Mouse (Mus musculus) intestine, embryonic 16.5 days (tissue): ENCODE measurements around the gene 2010111I01Rik. TPM values are rescaled to one million over a fixed set of nuclear protein-coding genes. Genes with fewer than 3 reads are reported as not detected.

Experiments
- ATAC-seq: fragments of 200-750 bp; cut with Nextera tagmentation; 2 replicates; pipeline ENCODE4 v1.8.0; 2017; ENCODE audit warnings: moderate TSS enrichment, moderate library complexity
- H3K27ac ChIP-seq: fragments of 300-500 bp; sonication (generic); 2 replicates; pipeline ENCODE4 v1.5.1; 2014; ENCODE audit warnings: mild to moderate bottlenecking, low read length
- H3K27me3 ChIP-seq: fragments of 300-500 bp; sonication (generic); replicated peaks from 2 replicates; pipeline ENCODE4 v1.6.1; 2014; ENCODE audit warnings: low read length, control low read depth, mixed read lengths; ENCODE audit not compliant: control insufficient read depth, insufficient read depth
- H3K36me3 ChIP-seq: fragments of 300-500 bp; sonication (generic); 2 replicates; pipeline ENCODE4 v1.6.1; 2014; ENCODE audit warnings: low read length, control low read depth; ENCODE audit not compliant: control insufficient read depth, insufficient read depth
- H3K4me1 ChIP-seq: fragments of 300-500 bp; sonication (generic); 2 replicates; pipeline ENCODE4 v1.6.1; 2014; ENCODE audit warnings: low read length, control low read depth, mixed read lengths; ENCODE audit not compliant: control insufficient read depth, insufficient read depth
- H3K4me2 ChIP-seq: fragments of 300-500 bp; sonication (generic); 2 replicates; pipeline ENCODE4 v1.6.1; 2014; ENCODE audit warnings: low read depth, low read length, control low read depth
- H3K4me3 ChIP-seq: fragments of 300-500 bp; sonication (generic); 2 replicates; pipeline ENCODE4 v1.5.1; 2014; ENCODE audit warnings: mild to moderate bottlenecking, low read length
- H3K9ac ChIP-seq: fragments of 300-500 bp; sonication (generic); 2 replicates; pipeline ENCODE4 v1.6.1; 2014; ENCODE audit warnings: low read depth, low read length
- H3K9me3 ChIP-seq: fragments of 300-500 bp; sonication (generic); 2 replicates; pipeline ENCODE4 v1.6.1; 2016; ENCODE audit warnings: low read length, control low read depth; ENCODE audit not compliant: control insufficient read depth
- WGBS: fragments of 180-500 bp; shearing (Covaris S2); extraction: QIAGEN DNeasy Blood & Tissue Kit; methylation state at CpG from one replicate; pipeline ENCODE4 v1.1.7; 2014; 5-methylcytosine and 5-hydroxymethylcytosine counted together
- polyA plus RNA-seq: library from polyadenylated mRNA; unstranded; fragments of >200 nt; fragmentation: Nextera tagmentation; extraction: Ambion mirVana; gene quantifications from 2 replicates; pipeline ENCODE4 v1.2.1, GENCODE M21; 2015

2010111I01Rik gene
- polyA plus RNA-seq, 1 experiment from 2014 or later: 98.7 TPM

- 0 out of 2 replicates have a peak, but pooled peaks cover 3% of the 10 kb centered on the region for H3K4me1 ChIP-seq
- no peak for ATAC-seq
- H3K36me3 ChIP-seq: no peaks in the 10 kb centered on the region
- no peak overlapping the region for H3K27ac ChIP-seq
- no peak overlapping the region for H3K4me3 ChIP-seq
- 70% methylated on average over 1 of the region's 1 CpGs for WGBS
- no peaks in the 10 kb centered on the region for H3K27me3 ChIP-seq
- H3K4me2 ChIP-seq: no peak overlapping the region
- no peaks in the 10 kb centered on the region for H3K9me3 ChIP-seq
- H3K9ac ChIP-seq: no peak overlapping the region
Observed at GRCm38 (mm10) chr13:63148157-63148556, 183.5 kb downstream of the 2010111I01Rik start.

- Histone ChIP-seq H3K9me3 (no peaks in the 10 kb centered on the region), H3K4me2 (no peak overlapping the region), H3K9ac (no peak overlapping the region), H3K27me3 (no peaks in the 10 kb centered on the region), H3K4me3 (no peak overlapping the region), H3K4me1 (0 out of 2 replicates have a peak, but pooled peaks cover 7% of the 10 kb centered on the region), H3K36me3 (no peaks in the 10 kb centered on the region), H3K27ac (0 out of 2 replicates have a peak overlapping the region, but pooled peaks have one; percentile 3)
- WGBS: 65% methylated on average over 2 of the region's 2 CpGs
- ATAC-seq: peak; percentile 42
Observed at GRCm38 (mm10) chr13:63150470-63151020, 185.9 kb downstream of the 2010111I01Rik start.

- no peaks in the 10 kb centered on the region for H3K9me3 ChIP-seq
- 75% methylated on average over 9 of the region's 9 CpGs for WGBS
- 0 out of 2 replicates have a peak overlapping the region, but pooled peaks have one; percentile 3 for H3K27ac ChIP-seq
- no peak overlapping the region for H3K9ac ChIP-seq
- peak; percentile 80 for ATAC-seq
- H3K4me3 ChIP-seq: no peak overlapping the region
- H3K4me1 ChIP-seq: 0 out of 2 replicates have a peak, but pooled peaks cover 7% of the 10 kb centered on the region
- no peaks in the 10 kb centered on the region for H3K36me3 ChIP-seq
- no peak overlapping the region for H3K4me2 ChIP-seq
- no peaks in the 10 kb centered on the region for H3K27me3 ChIP-seq
Observed at GRCm38 (mm10) chr13:63151028-63151738, 186.5 kb downstream of the 2010111I01Rik start.

- WGBS: 78% methylated on average over 3 of the region's 3 CpGs
- H3K4me1 ChIP-seq: 0 out of 2 replicates have a peak, but pooled peaks cover 7% of the 10 kb centered on the region
- H3K27ac ChIP-seq: no peak overlapping the region
- H3K9ac ChIP-seq: no peak overlapping the region
- no peak overlapping the region for H3K4me3 ChIP-seq
- ATAC-seq: no peak
- H3K4me2 ChIP-seq: no peak overlapping the region
- H3K27me3 ChIP-seq: no peaks in the 10 kb centered on the region
- H3K36me3 ChIP-seq: no peaks in the 10 kb centered on the region
- no peaks in the 10 kb centered on the region for H3K9me3 ChIP-seq
Observed at GRCm38 (mm10) chr13:63152498-63152897, 187.8 kb downstream of the 2010111I01Rik start.

- Histone ChIP-seq H3K27ac (no peak overlapping the region), H3K4me1 (0 out of 2 replicates have a peak, but pooled peaks cover 7% of the 10 kb centered on the region), H3K36me3 (no peaks in the 10 kb centered on the region), H3K27me3 (no peaks in the 10 kb centered on the region), H3K9me3 (no peaks in the 10 kb centered on the region), H3K9ac (no peak overlapping the region), H3K4me2 (no peak overlapping the region), H3K4me3 (no peak overlapping the region)
- WGBS: 43% methylated on average over 2 of the region's 2 CpGs
- 0 out of 2 replicates have a peak, but pooled peaks have one; percentile 31 for ATAC-seq
Observed at GRCm38 (mm10) chr13:63153397-63153796, 188.7 kb downstream of the 2010111I01Rik start.

- no peak overlapping the region for H3K4me2 ChIP-seq
- ATAC-seq: no peak
- no peak overlapping the region for H3K27ac ChIP-seq
- H3K4me1 ChIP-seq: 0 out of 2 replicates have a peak, but pooled peaks cover 7% of the 10 kb centered on the region
- H3K4me3 ChIP-seq: no peak overlapping the region
- no peaks in the 10 kb centered on the region for H3K9me3 ChIP-seq
- H3K9ac ChIP-seq: no peak overlapping the region
- no peaks in the 10 kb centered on the region for H3K36me3 ChIP-seq
- WGBS: 62% methylated on average over 7 of the region's 7 CpGs
- no peaks in the 10 kb centered on the region for H3K27me3 ChIP-seq
Observed at GRCm38 (mm10) chr13:63154851-63155571, 190.3 kb downstream of the 2010111I01Rik start.

GRCm38 (mm10) chr13:63156264-63156663 is 191.6 kb downstream of the 2010111I01Rik start:
- Histone ChIP-seq H3K27me3 (no peaks in the 10 kb centered on the region), H3K36me3 (no peaks in the 10 kb centered on the region), H3K9me3 (no peaks in the 10 kb centered on the region), H3K4me1 (0 out of 2 replicates have a peak, but pooled peaks cover 3% of the 10 kb centered on the region), H3K9ac (no peak overlapping the region), H3K4me3 (no peak overlapping the region), H3K27ac (no peak overlapping the region), H3K4me2 (no peak overlapping the region)
- ATAC-seq: no peak
- WGBS: 77% methylated on average over 10 of the region's 10 CpGs

GRCm38 (mm10) chr13:63170282-63171073 is 205.8 kb downstream of the 2010111I01Rik start:
- peak overlapping the region; percentile 67 for H3K27ac ChIP-seq
- H3K4me2 ChIP-seq: no peak overlapping the region

More at GRCm38 (mm10) chr13:63170282-63171073, 205.8 kb downstream of the 2010111I01Rik start:
- WGBS: 61% methylated on average over 11 of the region's 11 CpGs
- Histone ChIP-seq H3K9ac (no peak overlapping the region), H3K4me3 (no peak overlapping the region), H3K9me3 (no peaks in the 10 kb centered on the region), H3K36me3 (no peaks in the 10 kb centered on the region), H3K27me3 (no peaks in the 10 kb centered on the region), H3K4me1 (peaks cover 7% of the 10 kb centered on the region)
- peak; percentile 61 for ATAC-seq
